Mouse (Mus musculus): Measurements from ENCODE around the gene H3f3b.
"Not testable (repeated sequence)": the region's sequence is repeated elsewhere in the genome, so short reads cannot be mapped to it uniquely, and the experiment has no call there.

The H3f3b gene

GRCm38 (mm10) chr11:116021328-116022220, 6.2 kb downstream of the H3f3b start:
- peak; percentile 53 for DNase-seq (ENCODE audit: low spot score)

GRCm38 (mm10) chr11:116020519-116020922, 7.2 kb downstream of the H3f3b start:
- peak; percentile 55 for DNase-seq (ENCODE audit: low spot score)

- peak; percentile 56 for DNase-seq (ENCODE audit: low spot score)
Measured at GRCm38 (mm10) chr11:116019976-116020411, 7.8 kb downstream of the H3f3b start.

- peak; percentile 65 for DNase-seq (ENCODE audit: low spot score)
Measured at GRCm38 (mm10) chr11:116019360-116019791, 8.4 kb downstream of the H3f3b start.

GRCm38 (mm10) chr11:116018867-116019266, 8.9 kb downstream of the H3f3b start:
- not testable (repeated sequence) for DNase-seq (ENCODE audit: low spot score)

GRCm38 (mm10) chr11:116018106-116018505, 9.7 kb downstream of the H3f3b start:
- DNase-seq (ENCODE audit: low spot score) = peak; percentile 77

GRCm38 (mm10) chr11:116014821-116015220, 12.9 kb downstream of the H3f3b start:
- DNase-seq (ENCODE audit: low spot score) = no peak

- peak; percentile 92 for DNase-seq (ENCODE audit: low spot score)
Measured at GRCm38 (mm10) chr11:116012262-116012947, 15.4 kb downstream of the H3f3b start, which contains the start of gene Galk1. TSS of gene Galk1 (minus strand) at chr11:116012719.

GRCm38 (mm10) chr11:116011529-116012261, 16.1 kb downstream of the H3f3b start:
- DNase-seq (ENCODE audit: low spot score) = peak; percentile 39

GRCm38 (mm10) chr11:116010948-116011347, 16.8 kb downstream of the H3f3b start:
- DNase-seq (ENCODE audit: low spot score) = no peak

GRCm38 (mm10) chr11:116010146-116010545, 17.6 kb downstream of the H3f3b start:
- DNase-seq (ENCODE audit: low spot score) = no peak

- DNase-seq (ENCODE audit: low spot score) = no peak
Measured at GRCm38 (mm10) chr11:116009661-116010060, 18.1 kb downstream of the H3f3b start.

- no peak for DNase-seq (ENCODE audit: low spot score)
Measured at GRCm38 (mm10) chr11:116008832-116009375, 18.9 kb downstream of the H3f3b start.

GRCm38 (mm10) chr11:116008411-116008810, 19.4 kb downstream of the H3f3b start:
- no peak for DNase-seq (ENCODE audit: low spot score)

GRCm38 (mm10) chr11:116007095-116007850, 20.5 kb downstream of the H3f3b start:
- DNase-seq (ENCODE audit: low spot score) = no peak

- no peak for DNase-seq (ENCODE audit: low spot score)
Measured at GRCm38 (mm10) chr11:116005701-116006419, 21.9 kb downstream of the H3f3b start.

- DNase-seq (ENCODE audit: low spot score) = peak; percentile 73
Measured at GRCm38 (mm10) chr11:116004840-116005700, 22.7 kb downstream of the H3f3b start.

GRCm38 (mm10) chr11:116004186-116004823, 23.5 kb downstream of the H3f3b start:
- DNase-seq (ENCODE audit: low spot score) = no peak

- DNase-seq (ENCODE audit: low spot score) = no peak
Measured at GRCm38 (mm10) chr11:116002894-116003293, 24.9 kb downstream of the H3f3b start.
